Mouse (Mus musculus): Measurements from ENCODE around the gene Fbxl20.
"Not testable (repeated sequence)": the region's sequence is repeated elsewhere in the genome, so short reads cannot be mapped to it uniquely, and the experiment has no call there.

Fbxl20 gene

DNA sequence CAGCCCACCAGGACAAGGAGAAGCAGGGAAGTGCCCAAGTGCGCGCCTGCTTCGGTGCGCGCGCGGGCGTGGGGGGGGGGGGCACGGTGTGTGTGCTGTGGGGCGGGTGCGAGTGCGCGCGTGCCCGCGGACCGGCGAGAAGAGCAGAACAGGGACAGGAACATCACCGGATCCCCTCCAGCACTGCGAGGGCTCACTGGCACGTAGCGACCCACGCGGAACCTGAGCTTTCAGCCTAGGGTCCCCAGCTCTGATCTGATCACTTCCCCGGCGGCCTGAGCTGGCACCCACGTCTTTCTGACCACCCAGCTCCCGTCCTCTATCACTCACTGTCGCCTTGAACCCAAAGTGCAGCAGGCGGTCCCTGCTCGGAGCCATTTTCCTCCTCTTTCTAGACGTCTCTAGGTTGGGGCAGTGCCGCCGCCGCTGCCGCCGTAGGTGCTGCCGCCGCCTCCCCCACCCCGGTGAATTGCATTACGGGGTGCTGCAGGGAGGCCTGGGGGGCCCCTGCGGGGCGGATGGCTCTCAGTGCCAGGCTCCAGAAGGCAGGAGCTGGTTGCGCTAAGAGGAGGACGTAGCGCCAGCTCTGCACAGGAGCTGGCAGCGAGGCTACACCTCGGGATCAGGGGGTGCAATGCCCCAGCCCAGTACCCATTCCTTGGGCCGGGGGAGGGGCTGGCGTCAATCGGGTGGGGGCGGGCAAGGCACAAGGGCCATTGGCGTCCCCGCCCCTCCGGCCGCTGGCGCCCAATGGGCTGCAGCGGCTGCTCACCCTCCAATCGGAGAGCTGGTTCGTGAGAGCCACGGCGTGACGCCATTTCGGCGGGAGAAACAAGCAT is at the start of gene Fbxl20:
TSS of gene Fbxl20 (minus strand) at position 618 of the 839 bp plus-strand sequence.
- DNase-seq (ENCODE audit: low read depth, low spot score) = peak; percentile 93

DNA sequence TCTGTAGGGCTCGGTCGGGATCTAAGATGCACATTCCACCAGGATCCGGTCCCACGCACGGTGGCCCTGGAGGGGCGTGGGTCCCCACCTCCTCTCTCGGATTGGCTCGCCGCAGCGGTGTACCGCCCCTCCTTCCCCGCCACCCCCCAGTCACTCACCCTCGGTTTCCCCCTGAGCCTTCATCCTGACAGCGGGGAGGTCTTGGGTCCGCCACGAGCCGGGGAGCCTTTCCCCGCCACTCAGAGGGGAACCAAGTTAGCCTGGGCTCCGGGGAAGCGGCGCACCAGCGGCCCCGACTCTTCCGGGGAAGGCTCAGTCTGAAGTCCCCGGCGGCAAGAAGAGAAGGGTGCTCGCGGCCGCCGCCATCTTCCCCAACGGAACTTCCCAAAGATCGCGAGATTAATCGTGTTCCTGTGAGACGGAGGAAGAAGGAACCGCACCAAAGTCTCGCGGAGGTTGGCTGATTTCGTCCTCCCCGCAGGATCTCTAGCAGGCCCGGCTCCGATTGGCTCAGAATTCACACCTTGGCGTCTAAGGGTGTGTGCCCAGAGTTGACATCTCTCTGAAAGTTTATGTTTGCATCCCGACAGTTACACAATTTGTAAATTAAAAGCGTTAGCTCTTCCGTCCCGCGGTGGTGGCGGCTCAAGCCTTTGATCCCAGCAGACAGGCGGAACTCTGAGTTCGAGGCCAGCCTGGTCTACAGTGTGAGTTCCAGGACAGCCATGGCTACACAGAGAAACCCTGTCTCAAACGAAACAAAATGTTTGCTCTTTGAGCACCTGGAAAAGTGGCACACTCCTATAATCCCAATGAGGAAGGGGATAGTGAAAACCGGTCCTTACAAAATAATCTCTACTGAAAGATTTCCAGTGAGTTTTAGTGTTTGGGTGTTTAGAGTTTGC is 43.0 kb upstream of the Fbxl20 start, which contains the start of gene Med1:
TSS of gene Med1 (minus strand) at position 393 of the 905 bp plus-strand sequence.
- DNase-seq (ENCODE audit: low read depth, low spot score) = peak; percentile 94

DNA sequence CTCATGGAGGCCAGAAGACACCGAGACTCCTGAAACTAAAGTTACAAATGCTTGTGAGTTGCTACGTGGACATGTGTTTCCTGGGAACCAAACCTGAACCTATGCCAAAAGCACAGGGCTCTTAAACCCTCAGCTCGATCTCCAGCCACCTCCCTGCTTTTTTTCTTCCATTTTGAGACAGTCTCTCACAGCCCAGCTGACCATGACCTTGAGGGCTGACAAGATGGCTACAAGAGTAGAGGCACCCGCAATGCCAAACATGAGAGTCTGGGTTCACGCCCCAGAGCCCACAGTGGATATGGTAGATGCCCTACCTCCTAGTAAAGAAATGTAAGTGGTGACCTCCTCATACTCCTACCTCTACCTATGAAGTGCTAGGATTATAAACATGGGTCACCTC is 40.6 kb upstream of the Fbxl20 start:
- DNase-seq (ENCODE audit: low read depth, low spot score) = no peak

DNA sequence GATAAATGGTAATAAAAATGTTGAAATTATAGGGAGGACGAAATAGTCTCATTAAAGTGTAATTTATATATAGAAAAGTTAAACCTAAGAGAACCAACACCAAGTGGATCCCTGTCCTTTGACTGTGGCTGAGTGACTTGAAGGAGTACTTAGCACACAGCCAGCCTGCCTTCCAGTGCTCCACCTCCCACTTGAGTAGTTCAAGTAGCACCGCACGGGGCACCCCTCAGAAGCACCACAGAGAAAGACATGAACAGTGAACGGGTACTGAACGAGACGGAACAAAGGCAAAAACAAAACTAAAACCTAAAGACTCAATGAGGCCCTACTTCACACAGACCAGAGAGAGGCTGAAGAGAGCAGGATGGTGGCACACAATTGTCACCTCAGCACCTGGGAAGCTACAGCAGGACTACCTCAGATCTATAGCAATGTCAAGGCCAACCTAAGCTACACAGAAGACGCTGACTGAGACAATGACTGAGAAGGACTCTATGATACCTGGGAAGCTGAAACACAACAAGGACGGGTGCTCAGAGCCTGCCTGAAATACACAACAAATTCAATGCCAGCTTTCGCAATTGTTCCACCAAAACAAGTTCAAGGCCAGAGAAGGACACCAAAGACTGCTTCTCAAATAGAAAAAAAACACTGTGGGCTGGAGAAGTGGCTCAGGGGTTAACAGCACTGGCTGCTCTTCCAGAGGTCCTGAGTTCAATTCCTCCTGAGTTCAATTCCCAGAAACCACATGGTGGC is 37.6 kb upstream of the Fbxl20 start:
- DNase-seq (ENCODE audit: low read depth, low spot score) = no peak

DNA sequence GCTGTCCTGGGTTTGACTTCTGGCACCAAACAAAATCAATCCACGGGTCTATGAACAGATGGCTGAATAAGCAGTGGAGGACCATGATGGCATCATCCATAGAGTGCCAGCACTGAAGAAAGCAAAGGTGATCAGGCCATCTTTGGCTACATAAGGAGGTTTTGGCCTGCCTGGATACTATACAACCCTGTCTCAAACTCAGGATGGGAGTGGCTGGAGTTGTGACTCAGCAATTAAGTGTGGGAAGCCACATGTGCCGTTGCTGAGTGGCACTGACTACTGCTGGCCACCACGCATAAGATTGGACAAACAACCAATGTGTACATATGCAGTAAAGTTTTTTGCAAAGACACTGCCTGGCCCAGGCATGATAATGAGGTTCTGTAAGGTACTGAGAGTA is 31.9 kb upstream of the Fbxl20 start:
- DNase-seq (ENCODE audit: low read depth, low spot score) = not testable (repeated sequence)

DNA sequence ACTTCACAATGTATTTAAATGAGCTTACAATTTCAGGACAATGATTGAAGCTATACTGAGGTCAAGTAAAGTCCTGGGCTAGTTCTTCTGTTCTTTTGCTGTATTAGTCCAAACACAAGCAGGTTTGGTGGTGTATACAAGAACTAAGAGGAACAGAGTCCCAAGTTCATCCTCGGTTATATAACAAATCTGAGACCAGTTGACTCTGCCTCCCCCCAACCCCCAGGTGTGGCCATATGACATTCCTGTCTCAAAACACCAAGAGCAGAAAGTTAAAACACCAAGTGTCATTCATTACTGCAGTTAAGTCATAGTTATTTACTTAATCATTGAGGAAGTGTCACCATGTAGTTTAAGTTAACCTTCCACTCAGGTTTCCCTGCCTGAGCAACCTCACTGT is 18.2 kb upstream of the Fbxl20 start:
- DNase-seq (ENCODE audit: low read depth, low spot score) = no peak

DNA sequence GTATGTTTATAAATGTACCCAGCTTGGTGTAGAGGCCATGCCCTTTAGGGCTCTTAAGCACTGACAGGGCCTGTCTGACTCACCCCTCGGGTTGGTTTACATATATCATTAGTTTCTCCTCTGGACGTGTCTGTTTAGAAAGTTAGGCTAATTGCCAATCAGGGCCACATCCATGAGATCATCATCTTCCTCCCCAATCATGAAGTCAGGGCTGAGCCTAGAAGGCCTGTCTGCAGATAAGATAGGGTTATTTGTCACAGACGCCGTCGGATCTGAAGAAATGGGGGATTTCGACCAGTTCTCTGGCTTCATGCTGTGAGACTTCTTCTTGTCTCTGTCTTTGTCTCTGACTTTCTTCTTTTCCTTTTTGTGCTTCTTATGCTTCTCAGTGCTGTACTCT is 4.9 kb upstream of the Fbxl20 start:
- no peak for DNase-seq (ENCODE audit: low read depth, low spot score)

DNA sequence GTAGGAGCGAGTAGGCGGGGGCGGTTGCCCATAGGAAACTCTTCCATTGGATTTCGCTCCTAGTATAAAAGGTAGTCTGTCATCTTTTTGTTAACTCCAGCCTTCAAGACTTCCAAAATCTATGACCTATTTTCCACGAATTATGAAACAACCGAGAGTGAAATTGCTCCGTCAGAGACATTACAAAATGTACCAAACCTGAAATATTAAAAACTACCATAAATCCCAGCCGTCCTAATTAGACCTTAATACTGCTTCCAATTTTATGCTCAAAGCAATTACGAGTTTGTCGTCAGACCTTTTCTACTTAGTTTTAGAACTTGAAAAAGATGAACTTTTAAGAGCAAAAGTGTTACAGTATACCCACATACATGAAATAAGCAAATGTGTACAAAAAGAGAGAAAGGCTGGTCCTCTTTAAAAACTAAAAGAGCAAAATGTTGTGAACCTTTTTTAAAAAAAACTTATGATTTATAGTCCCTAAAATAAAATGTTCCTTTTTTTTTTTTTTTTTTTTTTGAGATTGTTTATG is 488 bp upstream of the Fbxl20 start:
- DNase-seq (ENCODE audit: low read depth, low spot score) = no peak

DNA sequence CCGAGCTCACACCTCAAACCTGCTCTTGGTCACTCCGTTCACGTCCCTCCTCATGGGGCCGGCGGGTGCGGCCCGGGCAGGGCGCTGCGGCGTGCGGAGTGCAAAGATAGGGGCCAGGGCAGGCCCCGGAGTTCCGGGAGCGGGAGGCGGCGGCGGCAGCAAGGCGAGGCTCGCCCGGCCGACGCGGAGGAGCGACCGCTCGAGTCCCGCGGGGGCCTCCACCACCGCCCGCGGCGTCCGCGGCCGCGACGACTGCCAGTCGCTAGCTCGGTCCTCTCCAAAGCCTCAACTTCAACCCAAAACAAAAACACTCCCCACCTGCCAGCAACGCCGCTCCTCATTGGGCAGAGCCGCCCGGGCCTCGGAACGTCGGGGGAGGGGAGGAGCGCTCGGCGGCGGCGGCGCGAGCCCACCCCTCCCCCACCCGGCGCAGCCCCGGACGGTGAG is 876 bp downstream of the Fbxl20 start:
- DNase-seq (ENCODE audit: low read depth, low spot score) = peak; percentile 86

DNA sequence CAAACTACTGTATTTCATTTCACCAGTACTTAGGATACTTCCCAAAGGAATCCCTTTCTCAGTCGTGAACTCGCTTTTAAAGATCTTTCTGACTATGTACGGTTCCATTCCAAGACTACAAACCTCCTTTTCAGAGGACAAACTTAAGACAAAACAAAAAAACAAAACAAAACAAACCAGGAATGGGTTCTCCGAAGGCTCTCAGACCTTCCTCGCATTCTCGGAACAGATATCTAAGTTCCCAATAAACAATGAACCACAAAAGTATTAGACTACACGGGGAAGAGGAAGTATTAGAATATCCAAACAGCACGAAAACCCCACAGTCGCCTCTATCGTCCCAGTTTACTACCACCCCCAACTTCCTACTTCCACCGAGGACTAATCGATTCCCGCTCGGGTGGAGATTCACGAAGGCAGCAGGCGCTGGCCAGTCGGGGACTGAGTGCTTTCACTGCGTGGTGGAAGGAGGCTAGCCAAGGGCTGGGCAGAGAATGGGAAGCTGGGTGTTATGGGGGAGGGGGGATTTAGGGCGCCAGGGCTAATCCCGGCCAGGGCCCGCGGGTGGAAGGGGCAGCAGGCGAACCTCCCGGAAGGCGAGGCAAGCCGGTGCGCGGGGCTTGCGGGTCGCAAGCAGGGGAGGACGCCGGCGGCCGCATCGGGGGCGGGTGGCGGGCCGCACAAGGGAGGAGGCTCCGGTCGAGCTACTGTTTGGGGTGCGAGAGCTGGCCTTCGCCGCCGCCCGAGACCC is 1.5 kb downstream of the Fbxl20 start:
- DNase-seq (ENCODE audit: low read depth, low spot score) = peak; percentile 26

DNA sequence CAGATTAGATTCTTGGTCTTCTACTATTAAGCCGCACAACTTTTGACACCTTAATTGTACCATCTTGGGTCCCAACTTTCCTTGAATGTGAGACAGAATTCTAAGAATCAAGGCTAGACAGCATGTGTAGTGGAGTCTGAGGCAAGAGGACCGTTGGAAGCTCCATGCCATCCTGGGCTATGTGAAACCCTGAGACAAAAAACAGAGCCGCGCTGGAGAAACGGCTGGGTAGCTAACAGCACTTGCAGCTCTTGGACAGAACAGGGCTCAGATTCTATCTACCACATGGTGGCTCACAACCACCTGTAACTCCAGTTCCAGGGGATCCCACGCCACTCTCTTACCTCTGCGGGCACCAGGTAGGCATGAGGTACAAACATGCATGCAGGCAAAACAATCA is 4.3 kb downstream of the Fbxl20 start:
- no peak for DNase-seq (ENCODE audit: low read depth, low spot score)

DNA sequence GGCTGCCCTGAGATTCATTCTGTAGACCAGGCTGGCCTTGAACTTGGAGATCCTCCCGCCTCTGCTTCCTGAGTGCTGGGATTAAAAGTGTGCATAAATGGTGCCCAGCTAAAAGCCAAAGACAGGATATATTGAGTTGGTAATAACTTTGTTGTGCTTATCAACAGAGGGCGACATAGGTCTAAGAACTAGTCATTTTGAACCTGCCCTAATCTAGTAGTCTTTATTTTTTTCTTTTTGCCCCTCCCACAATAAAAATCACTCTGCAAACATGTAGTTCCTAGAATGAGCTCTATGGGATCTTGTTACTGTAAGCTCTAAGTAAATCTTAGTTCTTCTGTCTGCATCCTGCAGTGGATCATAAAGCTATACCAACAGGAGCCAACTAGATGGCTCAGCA is 7.7 kb downstream of the Fbxl20 start:
- DNase-seq (ENCODE audit: low read depth, low spot score) = no peak

DNA sequence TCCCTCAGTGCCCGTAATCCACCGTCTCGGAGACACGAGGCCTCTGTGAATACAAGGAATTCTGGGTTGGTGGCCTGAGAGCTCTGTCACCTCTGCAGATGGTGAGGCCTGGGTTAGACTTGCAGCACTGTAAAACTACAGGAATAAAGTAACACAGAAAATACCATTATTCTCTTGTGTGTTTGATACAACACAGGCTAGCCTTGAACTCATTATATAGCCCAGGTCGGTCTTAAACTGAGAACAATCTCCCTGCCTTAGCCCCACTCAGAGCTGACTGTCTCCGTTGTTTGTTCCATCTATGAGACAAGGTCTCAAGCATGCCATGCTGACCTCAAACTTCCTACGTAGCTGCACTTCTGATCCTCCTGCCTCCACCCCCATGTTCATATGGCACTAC is 11.3 kb downstream of the Fbxl20 start:
- no peak for DNase-seq (ENCODE audit: low read depth, low spot score)

DNA sequence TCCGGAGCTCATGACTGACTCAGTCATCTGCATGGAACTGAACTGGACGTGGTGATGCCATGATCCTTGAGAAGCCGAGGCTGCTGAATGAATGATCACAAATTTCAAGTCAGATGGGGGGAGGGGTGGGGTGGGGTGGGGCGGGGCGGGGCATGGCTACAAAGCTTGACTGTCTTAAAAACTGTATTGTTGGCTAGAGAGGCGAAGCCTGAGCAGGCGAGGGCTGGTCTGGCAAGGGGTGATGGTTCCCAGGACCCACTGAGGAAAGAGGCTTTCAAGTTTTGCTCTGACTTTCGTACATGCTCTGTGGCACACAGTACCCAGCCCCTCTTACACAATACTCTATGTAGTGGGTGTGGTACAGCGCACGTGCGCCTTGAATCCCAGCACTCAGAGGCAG is 12.4 kb downstream of the Fbxl20 start:
- no peak for DNase-seq (ENCODE audit: low read depth, low spot score)

DNA sequence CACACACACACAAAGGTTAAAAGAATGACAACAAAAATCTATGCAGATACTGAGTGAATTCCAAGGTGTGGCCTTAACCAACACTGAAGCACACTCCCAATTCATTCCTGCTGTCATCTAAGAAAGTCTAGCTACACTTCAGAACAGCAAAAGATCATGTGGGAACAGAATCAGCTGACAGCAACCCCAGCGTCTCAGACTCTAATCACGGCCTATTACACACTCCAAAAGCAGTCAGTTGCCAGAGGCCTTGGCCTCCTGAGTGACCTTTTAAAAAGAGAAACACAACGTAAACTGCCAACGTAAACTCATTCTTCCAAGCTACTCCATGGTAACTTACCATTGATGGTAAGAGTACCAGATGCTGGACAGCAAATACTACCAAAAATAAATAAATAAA is 15.3 kb downstream of the Fbxl20 start:
- no peak for DNase-seq (ENCODE audit: low read depth, low spot score)

DNA sequence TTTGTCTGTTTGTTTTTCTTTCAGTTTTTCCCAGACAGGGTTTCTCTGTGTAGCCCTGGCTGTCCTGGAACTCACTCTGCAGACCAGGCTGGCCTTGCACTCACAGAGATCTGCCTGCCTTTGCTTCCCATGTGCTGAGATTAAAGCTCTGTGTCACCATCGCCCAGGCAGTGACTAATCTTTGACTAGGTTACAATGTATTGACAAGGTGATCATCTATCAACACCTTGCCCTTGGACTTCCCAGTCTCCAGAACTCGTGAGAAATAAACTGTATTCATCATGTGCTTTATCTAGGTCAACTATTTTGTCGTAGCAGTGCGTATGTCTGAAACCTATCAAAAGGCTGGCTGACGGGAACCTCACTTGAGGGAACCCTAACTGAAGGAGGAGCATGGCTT is 26.8 kb downstream of the Fbxl20 start:
- no peak for DNase-seq (ENCODE audit: low read depth, low spot score)

DNA sequence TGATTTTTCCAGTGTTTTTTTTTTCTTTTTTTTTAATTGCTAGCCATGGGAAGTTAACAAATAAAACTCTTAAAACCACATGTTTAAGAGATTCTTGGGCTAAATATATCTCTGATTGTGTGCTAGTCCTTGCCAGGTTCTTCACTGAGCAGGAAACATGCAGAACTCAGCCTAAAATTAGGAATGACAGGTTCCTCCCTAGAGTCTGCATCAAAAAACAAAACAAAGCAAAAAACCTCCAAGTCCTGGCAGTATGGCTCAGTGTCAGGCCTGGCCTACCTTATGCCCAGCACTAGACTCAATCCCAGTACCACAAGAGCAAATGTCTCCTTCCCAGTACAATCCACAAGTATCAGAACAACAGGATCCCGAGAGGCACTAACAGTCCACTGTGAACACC is 35.8 kb downstream of the Fbxl20 start:
- no peak for DNase-seq (ENCODE audit: low read depth, low spot score)

DNA sequence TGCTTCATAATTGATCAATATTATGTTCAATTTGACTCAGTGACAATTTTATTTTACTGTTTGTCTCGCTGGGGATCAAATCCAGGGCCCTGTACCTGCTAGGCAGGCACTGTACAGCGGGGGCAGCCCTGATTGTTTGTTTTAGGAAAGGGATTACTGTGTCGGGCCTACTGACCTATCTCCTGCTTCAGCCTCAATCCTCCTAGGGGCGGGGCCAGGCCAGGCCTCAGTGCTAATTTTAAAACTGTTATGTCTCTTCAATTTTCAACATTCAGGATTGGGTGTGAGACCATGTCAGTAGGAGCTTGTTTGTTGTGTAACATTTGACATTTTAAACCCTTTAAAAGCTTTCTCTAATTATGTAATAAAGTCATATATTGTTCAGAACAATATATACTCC is 36.7 kb downstream of the Fbxl20 start:
- DNase-seq (ENCODE audit: low read depth, low spot score) = no peak

DNA sequence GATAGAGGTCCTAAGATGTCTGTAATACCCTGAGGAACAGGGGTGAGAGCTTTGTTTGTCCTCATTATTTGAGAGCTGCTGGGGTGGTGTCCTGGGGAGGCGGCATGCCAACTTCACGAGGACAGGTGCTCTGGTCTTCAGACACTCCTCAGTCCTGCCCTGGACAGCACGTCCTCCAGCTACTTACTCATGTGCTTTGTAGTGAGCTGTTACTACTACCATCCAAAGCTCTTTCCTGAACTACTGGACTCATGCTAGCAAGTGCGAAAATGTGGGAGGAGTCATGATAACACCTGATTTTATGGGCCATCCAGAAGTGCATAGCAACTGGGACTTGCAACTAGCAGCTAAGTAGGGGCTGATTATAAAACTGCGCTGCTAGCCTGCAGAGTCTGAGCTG is 40.5 kb downstream of the Fbxl20 start:
- no peak for DNase-seq (ENCODE audit: low read depth, low spot score)

DNA sequence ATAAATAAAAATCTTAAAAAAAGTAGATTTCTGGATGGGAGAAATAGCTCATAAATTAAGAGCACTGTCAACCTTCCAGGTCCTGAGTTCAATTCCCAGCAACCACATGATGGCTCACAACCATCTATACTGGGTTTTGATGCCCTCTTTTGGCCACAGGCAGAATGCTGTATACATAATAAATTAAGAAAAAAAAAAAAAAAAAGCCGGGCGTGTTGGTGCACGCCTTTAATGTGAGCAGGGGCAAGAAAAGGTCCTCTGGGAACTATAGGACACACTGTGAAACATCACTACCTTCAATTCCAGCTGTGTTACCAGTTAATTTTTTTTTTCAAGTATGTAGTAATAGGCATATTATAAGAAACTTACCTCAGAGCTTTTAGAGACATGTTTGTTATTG is 48.9 kb downstream of the Fbxl20 start:
- DNase-seq (ENCODE audit: low read depth, low spot score) = no peak

DNA sequence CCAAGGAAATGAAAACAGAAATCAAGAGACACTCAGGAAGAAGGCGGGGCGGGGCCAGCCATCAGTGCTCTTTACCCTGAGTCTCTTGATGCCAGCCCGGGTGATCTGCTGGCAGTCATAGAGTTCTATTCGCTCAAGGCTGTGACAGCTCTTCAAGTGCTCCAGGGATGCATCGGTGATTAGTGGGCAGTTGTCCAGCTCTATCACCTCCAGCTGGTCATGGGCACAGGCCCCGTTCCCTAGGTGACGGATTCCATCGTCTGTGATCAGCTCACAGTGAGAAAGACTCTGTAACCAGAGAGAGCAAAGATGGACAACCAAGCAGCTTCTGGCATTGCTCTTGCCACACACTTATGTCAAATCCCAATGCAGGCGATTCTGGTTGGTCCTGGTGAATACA is 59.6 kb downstream of the Fbxl20 start:
- DNase-seq (ENCODE audit: low read depth, low spot score) = no peak
